Mouse (Mus musculus) brain, adult 2 months (tissue): ENCODE measurements around the gene A930004D18Rik.

Experiments used
- DNase-seq: peaks from one replicate; pipeline ENCODE4 v3.0.0; 2011; ENCODE audit warnings: low read depth, low spot score

The A930004D18Rik gene

DNA sequence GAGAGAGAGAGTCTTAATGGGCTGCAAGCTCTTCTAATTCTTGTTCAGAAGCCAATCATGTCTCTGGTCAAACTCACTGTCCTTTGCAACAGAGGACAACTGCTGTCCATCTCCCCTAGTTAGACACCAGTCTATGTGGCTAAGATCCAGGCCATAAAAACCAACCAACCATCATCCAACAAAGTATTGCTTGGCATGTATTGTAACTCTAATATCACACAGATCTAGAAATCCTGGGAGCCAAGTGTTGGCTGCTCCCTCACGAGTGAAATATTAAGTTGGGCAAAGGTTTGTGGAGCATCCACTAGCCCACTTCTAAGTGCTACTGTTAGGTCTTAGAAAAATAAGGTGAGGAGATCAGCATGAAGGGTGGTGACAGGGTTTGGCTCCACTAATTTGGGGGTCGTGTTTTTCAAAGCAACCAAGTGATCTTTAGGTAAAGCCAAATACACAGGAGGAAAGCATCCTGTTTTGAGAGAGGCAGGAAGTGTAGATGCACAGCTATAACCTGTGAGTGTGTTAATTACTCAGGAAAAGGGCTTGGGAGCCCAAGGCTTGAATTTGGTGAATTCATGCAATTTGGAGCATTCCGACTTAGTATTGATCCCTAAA, 710 bp upstream of the A930004D18Rik start:
- no peak for DNase-seq

DNA sequence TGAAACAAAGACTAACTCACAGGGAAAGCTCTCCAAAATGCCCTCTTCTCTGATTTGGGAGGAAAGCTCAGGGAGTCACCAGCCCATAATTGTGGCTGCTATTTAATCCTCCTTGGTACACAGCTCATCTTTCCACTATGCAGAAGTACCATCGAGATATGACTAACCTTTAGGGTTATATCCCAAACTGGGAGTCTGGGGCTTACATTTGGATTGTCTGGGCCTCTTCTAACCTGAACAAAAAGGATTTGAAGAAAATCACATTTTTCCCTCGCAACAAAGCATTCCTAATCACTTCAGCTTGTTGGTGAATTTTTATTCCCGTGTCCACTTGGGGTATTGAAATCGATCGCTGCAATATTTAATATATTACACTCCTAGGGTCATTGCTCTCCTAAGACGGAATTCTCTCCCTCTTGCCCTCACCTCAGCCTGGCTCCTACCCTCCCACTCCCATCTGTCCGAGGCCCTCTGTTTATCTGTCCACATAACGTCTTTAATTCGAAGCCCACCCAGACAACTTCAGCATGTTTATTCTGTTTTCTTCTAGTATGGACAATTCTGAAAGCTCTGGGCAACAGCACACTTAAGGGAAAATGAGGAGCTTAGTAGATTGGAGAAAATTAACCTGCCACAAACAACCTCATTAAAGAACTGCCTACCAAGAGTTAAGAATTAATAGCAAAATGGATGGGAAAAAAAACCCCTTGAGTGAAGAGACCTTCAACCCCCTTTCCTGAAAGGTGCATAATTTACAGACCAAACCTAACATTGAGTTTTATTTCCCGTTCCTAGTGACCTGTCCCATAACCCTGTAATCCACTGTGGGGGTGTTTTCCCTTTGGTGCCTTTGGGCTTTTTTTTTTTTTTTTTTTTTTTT, 2.9 kb downstream of the A930004D18Rik start:
- DNase-seq: no peak

DNA sequence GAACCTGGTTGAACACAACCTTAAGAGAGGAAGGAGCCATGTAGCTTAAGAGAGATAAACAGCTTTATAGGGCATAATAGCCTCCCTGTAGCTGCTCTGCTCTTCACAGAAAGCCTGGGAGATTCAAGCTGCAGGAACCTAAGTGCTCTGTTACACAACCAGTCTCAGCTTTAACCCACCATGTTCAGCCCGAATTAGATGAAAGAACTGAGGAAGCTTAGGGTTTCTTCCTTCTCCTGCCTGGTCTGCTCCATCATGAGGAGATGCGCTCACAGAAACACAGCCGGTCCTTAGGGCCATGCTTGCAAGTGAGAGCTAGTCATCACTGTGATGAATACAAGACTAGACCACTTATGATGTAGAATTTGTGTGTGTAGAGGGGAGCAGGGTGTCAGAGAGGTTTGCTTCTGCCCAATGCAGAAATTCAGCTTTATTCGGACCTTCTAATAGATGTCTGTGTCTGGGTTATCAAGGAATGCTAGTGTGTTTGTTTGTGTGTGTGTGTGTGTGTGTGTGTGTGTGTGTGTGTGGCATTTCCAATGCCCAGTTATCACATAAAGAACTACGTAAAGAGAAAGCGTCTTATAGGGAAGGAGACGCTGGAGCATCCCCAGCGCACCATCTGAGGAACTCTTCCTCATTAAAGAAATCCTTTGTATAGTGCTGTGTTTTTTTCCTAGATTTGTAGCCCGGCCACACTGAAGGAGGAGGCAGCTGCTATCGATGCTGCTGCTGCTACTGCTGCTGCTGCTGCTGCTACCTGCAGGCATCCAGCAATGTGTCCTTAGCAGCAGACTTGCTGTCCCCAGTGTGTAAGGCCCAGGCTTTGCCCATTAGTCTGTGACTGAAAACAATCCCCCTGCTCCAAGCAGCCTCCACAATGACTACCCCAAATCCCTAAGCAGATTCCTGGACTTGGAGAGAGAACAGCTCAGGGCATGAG, 4.1 kb downstream of the A930004D18Rik start:
- DNase-seq: no peak

DNA sequence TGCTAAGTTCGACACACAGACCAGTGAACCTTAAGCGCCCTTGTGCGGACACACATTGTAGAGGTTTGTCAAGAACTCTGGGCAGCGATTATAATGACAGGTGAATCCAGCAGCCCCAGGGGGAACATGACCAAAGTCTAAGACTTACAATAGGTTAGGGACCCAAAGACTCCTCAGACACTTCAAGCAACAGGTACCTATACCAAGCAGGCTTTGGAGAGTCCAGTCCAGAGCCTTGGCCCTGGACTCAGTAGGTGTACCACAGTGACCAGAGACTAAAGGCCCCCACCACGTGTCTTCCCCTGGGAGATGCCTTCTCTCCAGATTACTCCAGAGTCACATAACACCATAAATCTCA, 5.0 kb downstream of the A930004D18Rik start:
- no peak for DNase-seq

DNA sequence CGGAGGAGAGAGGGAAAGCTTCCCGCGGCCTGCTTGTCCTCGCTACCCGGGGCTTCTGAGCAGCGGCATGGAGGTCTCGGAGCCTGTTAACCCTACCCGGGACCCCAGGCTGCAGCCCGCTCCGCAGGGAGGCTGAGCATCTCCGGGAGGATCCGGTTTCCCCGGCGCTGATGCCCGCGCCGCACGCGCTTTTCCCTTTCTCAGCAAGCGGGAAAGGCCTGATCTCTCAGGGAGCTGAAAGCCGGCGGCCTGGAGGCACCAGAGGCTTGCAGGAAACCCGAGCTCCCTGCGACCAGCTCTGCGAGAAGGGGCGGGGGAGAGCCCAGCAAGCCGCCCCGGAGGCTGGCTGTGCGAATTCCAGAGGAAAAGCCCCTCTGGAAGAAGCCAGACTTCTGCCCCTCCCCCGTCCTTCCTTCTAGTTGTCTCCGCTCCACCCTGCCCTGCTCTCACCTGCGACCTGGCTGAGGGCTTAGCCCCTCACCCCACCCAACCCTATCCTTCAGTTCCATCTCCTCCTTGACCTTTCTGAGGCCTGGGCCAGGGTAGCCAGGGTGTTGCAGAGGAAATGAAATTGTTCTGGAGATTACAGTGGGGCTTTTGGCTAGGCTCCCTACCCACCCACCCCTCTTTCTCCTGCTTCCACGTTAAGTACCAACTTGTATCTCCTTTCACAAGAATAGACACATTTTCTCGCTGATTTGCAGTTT, 5.6 kb downstream of the A930004D18Rik start:
- peak; percentile 39 for DNase-seq

DNA sequence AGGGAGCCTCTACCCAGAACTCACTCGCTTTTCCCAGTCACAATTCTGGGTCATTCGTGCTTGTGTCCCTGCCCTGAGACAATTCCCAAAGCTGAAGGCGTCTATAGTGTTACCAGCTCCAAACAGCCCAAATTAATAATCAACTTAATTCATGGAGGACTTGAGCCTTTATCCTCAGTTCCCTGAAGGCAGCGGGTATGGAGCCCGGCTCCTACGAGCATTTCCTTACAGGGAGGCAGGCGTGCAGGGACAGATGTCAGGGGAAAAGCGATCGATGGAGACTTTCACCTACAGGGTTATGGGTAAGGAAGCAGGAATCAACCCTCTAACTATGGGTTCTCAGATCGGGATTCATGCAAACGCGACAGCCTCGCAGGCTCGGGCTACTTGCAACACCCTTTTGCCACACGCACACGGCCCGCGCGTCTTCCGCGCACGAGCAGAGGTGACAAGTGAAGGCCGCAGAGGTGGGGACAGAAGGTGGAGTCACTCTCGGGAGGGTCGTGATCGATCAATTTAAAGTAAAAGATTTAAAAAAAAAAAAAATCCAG, 6.2 kb downstream of the A930004D18Rik start:
- peak; percentile 39 for DNase-seq

DNA sequence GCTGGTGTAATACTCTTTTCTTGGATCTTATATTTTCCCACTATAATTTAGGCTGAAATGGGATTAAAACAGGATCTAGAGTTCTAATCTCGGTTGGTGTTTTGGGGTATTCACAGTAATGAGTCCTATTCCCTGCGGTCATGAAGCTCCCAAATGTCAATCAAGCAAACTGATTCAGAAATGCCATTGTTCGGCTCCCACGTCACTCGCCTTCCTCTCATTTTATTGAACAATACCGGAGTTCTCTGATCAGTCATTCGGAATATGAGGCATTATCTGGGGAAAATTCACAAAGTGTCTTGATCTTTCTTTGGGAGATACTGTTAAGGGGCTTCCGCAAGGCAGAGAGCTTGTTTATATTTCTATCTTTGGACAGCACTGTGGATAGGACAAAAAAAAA, 7.0 kb downstream of the A930004D18Rik start:
- no peak for DNase-seq

DNA sequence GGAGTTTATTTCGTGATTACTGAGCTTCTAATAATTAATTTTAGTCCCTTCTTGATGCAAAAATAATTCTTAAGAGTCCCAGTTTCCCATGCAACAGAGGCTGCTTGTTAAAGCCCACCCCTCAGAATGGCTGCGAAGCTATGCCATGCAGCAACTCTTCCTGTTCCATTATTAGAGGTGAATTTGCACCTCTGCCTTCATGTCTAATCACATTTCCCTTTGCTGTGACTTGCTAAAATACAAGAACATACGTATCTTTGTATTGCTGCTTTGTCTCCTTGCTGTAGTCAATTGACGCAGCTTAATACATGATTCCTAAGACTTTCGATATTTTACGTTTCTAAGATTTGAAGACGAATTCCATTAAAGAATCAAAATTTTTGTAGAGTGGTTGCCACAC, 7.9 kb downstream of the A930004D18Rik start:
- no peak for DNase-seq

DNA sequence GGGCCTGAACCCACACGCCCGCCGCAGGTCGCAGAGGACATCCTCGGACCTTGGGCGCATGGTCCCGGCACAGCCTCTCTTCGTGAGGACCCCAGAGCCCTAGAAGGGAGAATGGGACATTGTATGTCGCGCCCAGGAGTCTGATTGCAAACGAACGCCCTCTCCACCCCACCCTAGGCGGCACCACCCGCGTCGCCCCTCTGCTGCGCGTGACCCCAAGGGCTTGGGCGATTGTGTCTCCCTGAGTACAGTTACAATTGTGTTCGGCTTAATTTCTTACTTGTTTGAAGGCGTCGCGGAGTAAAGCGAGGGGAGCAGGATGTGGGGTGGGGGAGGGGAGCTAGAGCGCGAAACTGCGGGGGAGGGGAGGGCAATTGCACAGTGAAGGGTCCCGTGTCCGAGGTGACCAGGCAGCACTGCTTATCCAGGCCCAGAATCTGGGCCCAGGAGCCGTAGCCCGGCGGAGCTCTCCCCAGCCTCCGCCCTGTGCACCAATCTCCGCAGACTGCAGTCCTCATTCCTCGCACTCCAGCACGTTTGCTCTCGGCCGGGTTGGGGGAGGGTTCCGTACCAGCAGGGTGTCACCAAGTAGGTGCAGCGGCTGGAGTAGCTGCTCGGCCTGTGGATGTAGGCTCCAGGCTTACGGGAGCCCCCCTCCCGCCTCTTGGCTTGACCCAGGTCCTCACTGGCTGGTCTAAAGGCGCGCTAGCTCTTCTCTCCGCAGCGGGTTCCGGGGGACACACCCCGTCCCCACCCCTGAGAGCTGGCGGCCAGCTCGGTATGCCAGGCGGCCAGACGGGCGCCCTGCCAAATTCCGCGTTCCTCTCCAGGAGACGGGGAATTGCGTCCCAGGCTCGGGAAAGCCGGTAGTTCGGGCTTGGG, 9.2 kb downstream of the A930004D18Rik start:
- DNase-seq: peak; percentile 89

DNA sequence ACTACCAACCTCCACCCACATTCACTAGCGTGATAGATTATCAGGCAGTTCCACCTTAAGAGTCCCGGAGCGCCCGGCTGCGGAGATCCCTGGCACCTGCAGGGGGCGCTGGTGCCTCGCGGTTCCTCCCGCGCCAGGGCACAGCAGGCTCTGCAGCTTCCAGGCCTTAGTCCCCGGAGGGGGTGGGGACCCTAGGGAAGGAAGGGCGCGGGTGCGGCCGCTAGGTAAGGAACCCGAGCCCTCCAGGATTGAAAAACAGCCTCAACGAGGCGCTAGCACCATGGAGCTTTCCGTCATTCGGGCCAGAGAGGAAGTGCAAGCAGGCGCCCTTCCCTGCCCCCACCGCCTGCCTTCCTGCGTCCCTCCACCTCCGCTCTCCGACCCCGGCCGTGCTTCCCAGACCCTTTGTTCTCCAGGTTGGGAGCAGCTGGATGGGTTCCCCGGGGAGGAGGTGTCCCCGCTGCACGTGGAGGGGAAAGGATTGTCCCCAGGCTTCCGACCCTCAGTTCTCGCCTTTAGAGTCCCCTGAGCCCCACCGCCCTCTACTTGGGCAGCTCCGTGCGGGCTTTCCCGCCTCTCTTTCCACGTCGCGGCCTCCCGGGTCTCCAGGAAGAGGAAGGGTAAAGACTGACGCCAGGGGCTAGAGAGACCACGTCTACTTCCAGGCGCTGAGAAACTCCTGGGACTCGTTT, 9.9 kb downstream of the A930004D18Rik start:
- DNase-seq: peak; percentile 96

DNA sequence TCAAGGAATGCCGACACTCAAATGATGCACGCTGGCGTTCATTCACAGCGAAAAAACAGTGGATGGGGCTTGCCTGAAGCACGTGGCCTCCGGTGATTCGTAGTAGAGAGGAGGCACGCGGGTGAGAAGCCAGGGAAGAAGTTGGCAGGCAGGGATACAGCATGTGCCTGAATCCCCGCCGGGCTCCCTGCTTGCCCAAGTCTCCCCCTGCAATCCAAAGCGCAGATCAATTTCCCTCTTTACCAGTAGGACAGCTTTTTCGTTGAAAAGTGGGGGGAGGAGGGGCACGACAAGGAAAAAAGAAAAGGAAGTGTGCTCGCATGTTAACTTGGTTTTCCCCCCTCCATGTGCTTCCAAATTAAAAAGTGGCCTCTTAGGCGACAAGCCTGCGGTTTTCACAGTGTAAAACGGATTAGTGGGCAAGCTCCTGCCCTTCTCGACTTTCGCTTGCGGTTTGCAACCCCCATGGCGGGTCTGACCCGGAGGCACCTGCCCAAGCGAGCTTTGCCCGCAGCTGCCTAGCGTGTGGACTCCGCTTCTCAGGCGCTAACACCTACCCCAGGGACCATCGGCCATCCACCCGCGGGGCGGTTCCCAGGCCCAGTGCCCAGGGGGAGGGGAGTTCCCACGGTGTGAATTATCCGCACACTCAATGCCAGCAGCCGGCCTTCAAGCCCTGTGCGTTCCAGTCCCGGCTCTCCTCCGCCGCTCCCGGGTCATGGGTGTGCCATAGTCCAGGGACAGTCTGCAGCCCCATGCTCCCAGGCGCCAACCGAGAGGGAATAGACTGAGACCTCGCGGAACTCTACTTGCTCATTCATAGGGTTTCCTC, 11.2 kb downstream of the A930004D18Rik start:
- peak; percentile 68 for DNase-seq

DNA sequence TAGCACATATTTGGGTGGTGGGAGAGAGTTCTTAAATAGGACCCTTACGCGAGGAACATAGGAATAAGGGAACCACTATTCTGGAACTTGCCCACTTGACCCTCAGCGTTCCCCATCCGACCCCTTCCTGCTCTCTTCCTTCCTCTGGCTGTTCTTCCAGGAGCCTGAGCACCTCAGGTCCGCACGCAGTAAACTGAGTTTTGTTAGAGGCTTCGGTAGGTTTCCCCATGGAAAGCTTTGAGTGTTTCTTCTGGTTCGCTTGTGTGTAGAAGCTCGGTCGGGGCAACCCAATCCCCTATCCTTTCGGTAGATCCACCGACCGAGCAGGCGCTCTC, 11.8 kb downstream of the A930004D18Rik start:
- DNase-seq: no peak

DNA sequence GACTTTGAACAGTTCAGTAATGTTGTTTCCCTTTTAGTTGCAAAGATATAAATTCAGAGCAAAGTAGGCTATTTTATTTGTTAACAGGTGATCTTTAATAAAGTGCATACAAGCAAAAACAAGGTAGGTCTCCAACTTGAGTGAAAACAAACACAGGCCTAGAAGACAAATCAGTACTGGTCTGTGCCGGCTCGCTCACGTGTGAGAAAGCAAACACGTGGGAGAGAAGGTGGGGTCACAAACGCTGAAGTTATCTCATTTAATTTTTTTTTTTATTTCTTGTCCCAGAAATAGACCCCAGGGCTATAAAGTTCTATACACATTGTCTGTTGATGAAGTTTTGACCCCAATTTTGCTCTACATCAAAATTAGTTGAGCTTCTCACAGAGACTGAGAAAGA, 12.4 kb downstream of the A930004D18Rik start:
- DNase-seq: no peak

DNA sequence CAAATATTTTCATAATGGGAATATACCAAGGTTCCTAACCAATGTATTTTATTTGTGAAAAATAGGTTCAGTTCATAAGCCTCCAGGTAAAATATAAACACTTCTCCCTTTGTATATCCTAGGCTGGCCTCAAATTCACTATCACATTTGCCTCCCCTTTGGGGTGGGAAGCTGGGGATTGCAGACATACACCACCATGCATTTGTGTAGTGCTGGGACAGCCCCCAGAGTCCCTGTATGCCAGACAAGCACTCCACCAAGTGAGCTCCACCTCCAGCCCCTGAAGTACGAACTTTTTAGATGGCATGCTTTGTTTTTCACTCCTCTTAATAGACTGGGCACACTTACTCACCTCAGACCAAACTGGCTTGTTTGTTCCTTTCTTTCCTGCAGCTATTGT, 14.7 kb downstream of the A930004D18Rik start:
- no peak for DNase-seq

DNA sequence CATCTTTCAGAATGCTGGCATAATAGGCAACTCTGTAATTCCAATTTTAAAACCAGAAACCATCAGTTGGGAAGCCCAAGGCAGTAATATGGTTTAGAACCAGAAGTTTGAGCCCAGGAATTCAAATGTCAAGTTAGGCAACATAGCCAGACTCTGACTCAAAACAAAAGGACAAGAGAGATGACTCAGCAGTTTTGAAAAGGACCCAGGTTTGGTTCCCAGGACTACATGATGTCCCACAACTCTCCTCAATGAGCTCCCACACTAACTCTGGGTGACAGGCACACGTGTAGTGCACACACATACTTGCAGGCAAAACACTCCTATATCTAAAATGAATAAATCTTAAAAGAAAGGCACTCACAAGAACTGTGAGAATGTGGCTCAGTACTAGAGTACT, 18.4 kb downstream of the A930004D18Rik start:
- no peak for DNase-seq

DNA sequence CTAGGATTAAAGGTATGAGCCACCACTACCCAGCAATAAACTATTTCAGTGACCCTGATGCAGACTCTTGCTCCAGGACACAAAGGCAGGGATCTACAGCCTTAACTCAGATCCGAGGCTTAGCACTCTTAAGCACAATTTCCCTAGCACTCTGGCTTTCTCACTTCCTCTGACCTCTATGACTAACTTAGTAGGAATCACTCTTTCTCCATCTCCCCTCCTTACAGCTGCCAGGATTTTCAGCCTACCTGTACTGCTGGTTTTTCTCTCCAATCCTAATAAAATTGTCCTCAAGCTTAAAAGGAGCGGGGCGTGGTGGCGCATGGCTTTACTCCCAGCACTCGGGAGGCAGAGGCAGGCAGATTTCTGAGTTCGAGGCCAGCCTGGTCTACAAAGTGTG, 20.2 kb downstream of the A930004D18Rik start:
- DNase-seq: no peak

DNA sequence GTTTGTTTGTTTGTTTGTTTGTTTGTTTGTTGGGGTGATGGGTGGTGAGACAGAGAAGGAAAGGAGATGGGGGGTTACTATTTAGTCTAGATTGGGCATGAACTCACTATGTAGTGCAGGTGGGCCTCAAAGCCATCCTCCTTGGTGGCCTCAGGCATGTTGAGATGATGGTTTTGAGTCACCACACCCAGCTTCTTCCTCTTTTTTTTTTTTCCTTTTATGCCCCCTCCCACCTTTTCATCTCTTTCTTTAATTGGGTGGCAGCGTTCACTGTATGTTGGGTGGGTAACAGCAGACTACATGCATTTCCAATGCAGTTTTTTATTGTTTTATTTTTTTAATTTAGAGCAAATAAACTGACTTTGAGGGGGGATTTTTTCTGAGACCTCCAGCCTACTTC, 20.9 kb downstream of the A930004D18Rik start:
- no peak for DNase-seq

DNA sequence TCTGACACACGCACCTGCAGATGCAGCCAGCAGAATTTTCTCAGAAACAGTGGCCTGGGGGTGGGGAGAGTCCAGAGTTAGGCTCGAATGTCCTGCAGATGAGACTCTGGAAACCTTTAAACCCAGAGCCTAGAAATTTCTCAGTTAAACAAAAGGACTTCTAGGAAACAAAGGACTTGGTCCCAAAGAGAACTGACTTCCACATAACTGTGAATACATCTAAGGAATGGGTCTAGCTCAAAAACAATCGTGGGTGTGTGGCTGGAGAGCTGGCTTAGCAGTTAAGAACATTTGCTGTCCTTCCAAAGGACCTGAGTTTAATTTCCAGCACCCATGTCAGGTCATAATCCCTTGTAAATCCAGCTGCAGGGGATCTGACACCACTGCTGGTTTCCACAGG, 22.0 kb downstream of the A930004D18Rik start:
- DNase-seq: no peak

DNA sequence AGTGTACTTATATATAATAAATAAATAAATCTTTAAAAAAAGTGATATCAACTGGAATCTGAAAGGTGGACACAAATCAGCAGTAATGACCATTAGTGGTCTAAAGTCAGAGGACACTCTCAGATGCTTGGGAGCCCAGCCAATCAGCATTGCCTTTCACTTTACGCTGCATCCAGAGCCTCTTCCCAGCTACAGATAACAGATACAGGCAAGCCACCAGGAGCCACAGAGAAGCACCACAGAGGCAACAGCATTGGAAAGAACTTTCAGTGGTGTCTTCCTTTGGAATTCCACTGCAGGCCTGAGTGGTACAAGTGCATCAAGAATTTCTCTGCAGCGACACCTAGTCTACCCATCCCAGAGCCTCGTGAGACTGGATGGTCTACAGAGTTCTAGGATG, 24.7 kb downstream of the A930004D18Rik start:
- no peak for DNase-seq
